In the genomic region with DNA sequence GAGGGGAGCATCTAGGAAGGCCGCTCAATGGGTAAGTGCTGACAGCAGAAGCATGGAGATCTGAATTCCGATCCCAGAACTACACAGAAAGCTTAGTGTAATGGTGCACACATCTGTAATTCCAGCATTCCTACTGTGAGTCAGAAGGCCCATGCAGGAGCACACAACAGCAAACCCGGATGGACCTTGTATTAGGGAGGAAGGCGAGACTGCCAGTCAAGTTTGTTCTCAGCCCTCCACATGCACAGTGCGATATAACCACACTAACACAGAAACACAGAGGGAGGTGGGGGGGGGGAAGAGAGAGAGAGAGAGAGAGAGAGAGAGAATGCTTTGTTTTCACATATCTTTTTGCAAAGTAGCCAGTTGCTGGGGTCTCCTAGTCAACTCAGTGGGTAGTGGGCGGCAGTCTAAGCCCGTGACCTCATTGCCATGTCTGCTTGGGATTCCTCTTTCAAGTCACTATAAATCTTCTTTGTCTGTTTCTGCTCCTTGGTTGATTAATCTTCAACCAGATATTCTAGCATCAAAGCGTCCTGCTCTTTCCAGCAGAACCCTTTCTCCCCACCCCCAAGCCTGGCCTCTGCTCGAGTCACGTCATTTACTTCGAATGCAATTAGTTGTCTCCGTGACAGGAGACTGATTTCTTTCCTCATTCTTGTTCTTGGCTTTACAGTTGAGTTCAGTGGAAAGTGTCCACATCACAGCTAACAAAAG, we compare ENCODE assay signal across 8 mouse cellular contexts. TPM values are rescaled to one million over a fixed set of nuclear protein-coding genes. Genes with fewer than 3 reads are reported as not detected.
DNase-seq lines count a peak whose midpoint lies in the region; ATAC-seq and TF ChIP-seq lines count a peak whose summit lies in the region.

No protein-coding gene starts in this region.

- H3K4me3 ChIP-seq in heart, postnatal 0 days (ENCODE audit: low read depth, low read length), result no peak overlapping the region
- H3K4me3 ChIP-seq in hindbrain, embryonic 16.5 days (ENCODE audit: low read length), result no peak overlapping the region
- H3K4me3 ChIP-seq in lung, embryonic 16.5 days (ENCODE audit: low read length), result no peak overlapping the region
- H3K4me3 ChIP-seq in stomach, embryonic 15.5 days (replicated peaks), result no peak overlapping the region
- H3K4me3 ChIP-seq in gastrocnemius, adult 2 months, result no peak overlapping the region

- 0 out of 2 replicates have a peak overlapping the region, but pooled peaks have one; percentile 27 for H3K27ac ChIP-seq in heart, postnatal 0 days (ENCODE audit: low read depth)
- H3K27ac ChIP-seq in hindbrain, embryonic 16.5 days (ENCODE audit: low read depth, low read length), result no peak overlapping the region
- peak overlapping the region; percentile 15 for H3K27ac ChIP-seq in lung, embryonic 16.5 days (ENCODE audit: low read length)
- peak overlapping the region; percentile 69; the same call in 1 of the 2 replicates for H3K27ac ChIP-seq in stomach, embryonic 15.5 days
- no peak overlapping the region for H3K27ac ChIP-seq in gastrocnemius, adult 2 months

- intact Hi-C loops in gastrocnemius, adult 2 months (cut with DNase I), result no loop called here

- H3K4me2 ChIP-seq in heart, postnatal 0 days (ENCODE audit: low read depth, low read length), result no peak overlapping the region
- no peak overlapping the region for H3K4me2 ChIP-seq in hindbrain, embryonic 16.5 days (ENCODE audit: low read length)
- H3K4me2 ChIP-seq in lung, embryonic 16.5 days (ENCODE audit: low read depth, low read length), result no peak overlapping the region; the same call in 1 of the 2 replicates
- 0 out of 2 replicates have a peak overlapping the region, but pooled peaks have one; percentile 17 for H3K4me2 ChIP-seq in stomach, embryonic 15.5 days

- H3K36me3 ChIP-seq in heart, postnatal 0 days (replicated peaks; ENCODE audit: control insufficient read depth, insufficient read depth, low read length), result no peaks in the 10 kb centered on the region
- H3K36me3 ChIP-seq in hindbrain, embryonic 16.5 days (ENCODE audit: control insufficient read depth, insufficient read depth, low read length), result no peaks in the 10 kb centered on the region
- no peaks in the 10 kb centered on the region for H3K36me3 ChIP-seq in lung, embryonic 16.5 days (ENCODE audit: control insufficient read depth, insufficient read depth, low read length)
- H3K36me3 ChIP-seq in stomach, embryonic 15.5 days, result no peaks in the 10 kb centered on the region

- TF ChIP-seq EP300 in heart, postnatal 0 days (IDR thresholded peaks at IDR 0.05; ENCODE audit: low read depth), result no peak

- ATAC-seq in heart, postnatal 0 days (ENCODE audit: insufficient read depth, low read depth), result no peak
- peak; percentile 19; the same call in 1 of the 2 replicates for ATAC-seq in hindbrain, embryonic 16.5 days
- ATAC-seq in lung, embryonic 16.5 days (ENCODE audit: low read depth), result peak; percentile 60; the same call in 1 of the 2 replicates
- peak; percentile 52; the same call in 1 of the 2 replicates for ATAC-seq in stomach, embryonic 15.5 days (ENCODE audit: insufficient read depth, low FRiP score, low read depth)

- peaks cover 36% of the 10 kb centered on the region for H3K4me1 ChIP-seq in heart, postnatal 0 days (ENCODE audit: control insufficient read depth, insufficient read depth)
- peaks cover 3% of the 10 kb centered on the region; the same call in 1 of the 2 replicates for H3K4me1 ChIP-seq in hindbrain, embryonic 16.5 days (ENCODE audit: control insufficient read depth, insufficient read depth, low read depth, low read length)
- H3K4me1 ChIP-seq in lung, embryonic 16.5 days (replicated peaks; ENCODE audit: control insufficient read depth, insufficient read depth, low read length), result peaks cover 46% of the 10 kb centered on the region
- peaks cover 29% of the 10 kb centered on the region for H3K4me1 ChIP-seq in stomach, embryonic 15.5 days

- no peak overlapping the region for H3K9ac ChIP-seq in heart, postnatal 0 days (replicated peaks; ENCODE audit: low read depth, low read length)
- H3K9ac ChIP-seq in hindbrain, embryonic 16.5 days (ENCODE audit: low read depth, low read length), result no peak overlapping the region
- no peak overlapping the region for H3K9ac ChIP-seq in lung, embryonic 16.5 days (ENCODE audit: low read length)
- H3K9ac ChIP-seq in stomach, embryonic 15.5 days, result no peak overlapping the region

- DNase-seq in heart, postnatal 0 days (ENCODE audit: low spot score), result peak; percentile 8
- DNase-seq in heart, adult 9 months (ENCODE audit: low spot score in 2 of 2), result no peak
- no peak for DNase-seq in liver
- no peak for DNase-seq in gastrocnemius, adult 2 months
- DNase-seq in ovary, adult 18-20 months (ENCODE audit: low spot score), result no peak

- WGBS in heart, postnatal 0 days, result 56% methylated on average over 12 of the region's 12 CpGs
- 31% methylated on average over 12 of the region's 12 CpGs for WGBS in hindbrain, embryonic 16.5 days
- WGBS in lung, embryonic 16.5 days, result 30% methylated on average over 12 of the region's 12 CpGs
- WGBS in stomach, embryonic 15.5 days, result 36% methylated on average over 12 of the region's 12 CpGs

- no peaks in the 10 kb centered on the region for H3K27me3 ChIP-seq in heart, postnatal 0 days (ENCODE audit: control insufficient read depth, insufficient read depth, low read length)
- H3K27me3 ChIP-seq in hindbrain, embryonic 16.5 days (replicated peaks; ENCODE audit: control insufficient read depth, insufficient read depth, low read length), result no peaks in the 10 kb centered on the region
- H3K27me3 ChIP-seq in lung, embryonic 16.5 days (ENCODE audit: control insufficient read depth, insufficient read depth, low read depth, low read length), result no peaks in the 10 kb centered on the region
- no peaks in the 10 kb centered on the region for H3K27me3 ChIP-seq in stomach, embryonic 15.5 days (replicated peaks)

- no peaks in the 10 kb centered on the region for H3K9me3 ChIP-seq in heart, postnatal 0 days (replicated peaks; ENCODE audit: control insufficient read depth, low read length)
- no peaks in the 10 kb centered on the region for H3K9me3 ChIP-seq in hindbrain, embryonic 16.5 days (ENCODE audit: control insufficient read depth, low read length)
- no peaks in the 10 kb centered on the region for H3K9me3 ChIP-seq in lung, embryonic 16.5 days (ENCODE audit: control insufficient read depth, low read length)
- H3K9me3 ChIP-seq in stomach, embryonic 15.5 days, result no peaks in the 10 kb centered on the region

- no peak for TF ChIP-seq CTCF in heart, postnatal 0 days (IDR thresholded peaks at IDR 0.05; ENCODE audit: low read depth)
- no peak for TF ChIP-seq CTCF in gastrocnemius, adult 2 months (IDR thresholded peaks at IDR 0.05)

RNA-seq across cellular contexts. Expression of gene Fam171a1, which starts 20.7 kb away (rescaled TPM):
- total RNA-seq in heart, postnatal 0 days (2014; rRNA removed; ENCODE audit: low replicate concordance), result 28.1 and 31.1 TPM in 2 replicates
- 14.8 and 15.4 TPM in 2 replicates for polyA plus RNA-seq in heart, postnatal 0 days (2015; fragmentation: Nextera tagmentation; extraction: Ambion mirVana)
- polyA plus RNA-seq in hindbrain, embryonic 16.5 days (2015; fragmentation: Nextera tagmentation; extraction: Ambion mirVana), result 37.4 and 51.0 TPM in 2 replicates
- polyA plus RNA-seq in lung, embryonic 16.5 days (2015; fragmentation: Nextera tagmentation; extraction: Ambion mirVana), result 49.7 and 54.6 TPM in 2 replicates
- 26.7 and 29.1 TPM in 2 replicates for polyA plus RNA-seq in stomach, embryonic 15.5 days (2015; fragmentation: Nextera tagmentation; extraction: Ambion mirVana)
- total RNA-seq in gastrocnemius, adult 2 months (2021), result 1 to 10 TPM; 2.5 to 3.9 TPM

Comparison
In these comparisons a context has a peak if more than half of its experiments do, and no peak if none do; other contexts are left out.
1. H3K27ac ChIP-seq: peak in heart, postnatal 0 days (single experiment), lung, embryonic 16.5 days (single experiment) and stomach, embryonic 15.5 days (single experiment); none in hindbrain, embryonic 16.5 days (single experiment) and gastrocnemius, adult 2 months (single experiment).